Mouse (Mus musculus) forebrain, embryonic 10.5 days (tissue): ENCODE data around the gene Ndel1. TPM values are rescaled to one million over a fixed set of nuclear protein-coding genes. Genes with fewer than 3 reads are reported as not detected.

Experiments
- DNase-seq: peaks from one replicate; pipeline ENCODE4 v3.0.0-alpha.2; 2017; ENCODE audit warnings: low spot score; ENCODE audit errors: extremely low spot score
- H3K27ac ChIP-seq: fragments of 300-500 bp; sonication (generic); 2 replicates; pipeline ENCODE4 v1.5.1; 2016; ENCODE audit warnings: mild to moderate bottlenecking
- H3K27me3 ChIP-seq: fragments of 300-500 bp; sonication (generic); 2 replicates; pipeline ENCODE4 v1.6.1; 2016; ENCODE audit warnings: mild to moderate bottlenecking; ENCODE audit not compliant: poor library complexity, severe bottlenecking
- H3K36me3 ChIP-seq: fragments of 300-500 bp; sonication (generic); replicated peaks from 2 replicates; pipeline ENCODE4 v1.6.1; 2016; ENCODE audit warnings: mild to moderate bottlenecking, moderate library complexity
- H3K4me1 ChIP-seq: fragments of 300-500 bp; sonication (generic); 2 replicates; pipeline ENCODE4 v1.6.1; 2016
- H3K4me3 ChIP-seq: fragments of 300-500 bp; sonication (generic); 2 replicates; pipeline ENCODE4 v1.5.1; 2016; ENCODE audit warnings: mild to moderate bottlenecking, moderate library complexity
- H3K9me3 ChIP-seq: fragments of 300-500 bp; sonication (generic); 2 replicates; pipeline ENCODE4 v1.6.1; 2016; ENCODE audit warnings: mild to moderate bottlenecking, moderate library complexity
- WGBS: fragments of 180-500 bp; shearing (Covaris S2); methylation state at CpG from one replicate; pipeline ENCODE4 v1.1.7; 2016; 5-methylcytosine and 5-hydroxymethylcytosine counted together
- polyA plus RNA-seq: library from polyadenylated mRNA; unstranded; fragments of >200 nt; fragmentation: Nextera tagmentation; extraction: Ambion mirVana; gene quantifications from 2 replicates; pipeline ENCODE4 v1.2.1, GENCODE M21; 2016

Gene Ndel1
- polyA plus RNA-seq, 1 experiment from 2014 or later = 51.3 TPM

DNA sequence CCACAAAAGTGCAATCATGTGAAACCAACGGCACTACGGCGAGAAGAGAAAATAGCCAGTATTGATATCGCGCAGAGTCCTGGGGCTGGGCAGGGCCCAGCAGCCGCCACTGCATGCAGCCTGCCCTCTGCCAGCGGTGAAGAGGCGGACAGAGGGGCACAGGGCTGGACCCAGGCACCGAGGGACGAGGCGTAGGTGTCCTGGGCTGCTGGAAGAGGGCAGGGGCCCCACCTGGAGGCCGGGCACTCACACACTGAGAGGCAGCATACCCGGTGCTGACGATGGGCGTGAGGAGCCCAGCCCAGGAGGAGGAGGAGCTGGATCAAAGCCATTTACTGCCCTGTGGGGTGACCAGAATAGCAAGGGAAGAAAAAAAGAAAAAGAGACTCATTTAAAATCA lies 49.3 kb downstream of the Ndel1 start:
- Histone ChIP-seq H3K27ac (no peak overlapping the region), H3K4me1 (no peaks in the 10 kb centered on the region), H3K36me3 (peaks cover 84% of the 10 kb centered on the region), H3K9me3 (no peaks in the 10 kb centered on the region), H3K27me3 (no peaks in the 10 kb centered on the region), H3K4me3 (no peak overlapping the region)
- no peak for DNase-seq
- WGBS = 92% methylated on average over 15 of the region's 15 CpGs

DNA sequence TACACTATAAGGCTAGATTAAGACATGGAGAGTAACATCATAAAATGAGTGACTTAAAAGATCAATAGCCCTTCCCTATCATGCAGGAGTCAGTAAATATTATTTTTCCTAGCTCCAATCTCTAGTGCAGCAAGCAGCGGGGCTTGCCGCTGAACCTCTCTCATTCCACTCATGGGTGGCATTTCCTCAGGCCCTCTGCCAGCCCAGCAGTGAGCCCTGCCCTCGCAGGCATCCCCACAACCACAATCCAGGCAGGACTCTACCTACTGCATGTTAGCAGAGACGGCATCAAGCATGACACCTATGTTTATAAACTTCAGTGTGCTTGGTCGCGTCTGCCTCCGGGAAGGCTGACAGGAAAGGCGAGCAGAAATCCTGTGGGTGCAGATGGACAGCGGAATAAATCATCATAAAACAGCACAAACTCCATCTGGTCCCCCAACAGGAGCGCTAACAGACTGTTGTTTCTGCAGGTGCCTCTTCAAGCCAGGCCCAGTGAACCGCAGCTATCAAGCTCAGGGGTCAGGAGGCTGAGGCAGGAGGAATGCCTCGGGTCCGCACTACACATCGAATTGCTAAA lies 52.3 kb downstream of the Ndel1 start:
- H3K27me3 ChIP-seq = no peaks in the 10 kb centered on the region
- H3K4me3 ChIP-seq = no peak overlapping the region
- no peaks in the 10 kb centered on the region for H3K4me1 ChIP-seq
- no peak for DNase-seq
- no peak overlapping the region for H3K27ac ChIP-seq
- H3K9me3 ChIP-seq = no peaks in the 10 kb centered on the region
- WGBS = 92% methylated on average over 14 of the region's 14 CpGs
- peaks cover 91% of the 10 kb centered on the region for H3K36me3 ChIP-seq

- 94% methylated on average over 8 of the region's 8 CpGs for WGBS
- Histone ChIP-seq H3K36me3 (peaks cover 94% of the 10 kb centered on the region), H3K4me3 (no peak overlapping the region), H3K9me3 (no peaks in the 10 kb centered on the region), H3K4me1 (no peaks in the 10 kb centered on the region), H3K27me3 (no peaks in the 10 kb centered on the region), H3K27ac (no peak overlapping the region)
- no peak for DNase-seq
Measured at GRCm38 (mm10) chr11:68818416-68818815, 53.2 kb downstream of the Ndel1 start.

DNA sequence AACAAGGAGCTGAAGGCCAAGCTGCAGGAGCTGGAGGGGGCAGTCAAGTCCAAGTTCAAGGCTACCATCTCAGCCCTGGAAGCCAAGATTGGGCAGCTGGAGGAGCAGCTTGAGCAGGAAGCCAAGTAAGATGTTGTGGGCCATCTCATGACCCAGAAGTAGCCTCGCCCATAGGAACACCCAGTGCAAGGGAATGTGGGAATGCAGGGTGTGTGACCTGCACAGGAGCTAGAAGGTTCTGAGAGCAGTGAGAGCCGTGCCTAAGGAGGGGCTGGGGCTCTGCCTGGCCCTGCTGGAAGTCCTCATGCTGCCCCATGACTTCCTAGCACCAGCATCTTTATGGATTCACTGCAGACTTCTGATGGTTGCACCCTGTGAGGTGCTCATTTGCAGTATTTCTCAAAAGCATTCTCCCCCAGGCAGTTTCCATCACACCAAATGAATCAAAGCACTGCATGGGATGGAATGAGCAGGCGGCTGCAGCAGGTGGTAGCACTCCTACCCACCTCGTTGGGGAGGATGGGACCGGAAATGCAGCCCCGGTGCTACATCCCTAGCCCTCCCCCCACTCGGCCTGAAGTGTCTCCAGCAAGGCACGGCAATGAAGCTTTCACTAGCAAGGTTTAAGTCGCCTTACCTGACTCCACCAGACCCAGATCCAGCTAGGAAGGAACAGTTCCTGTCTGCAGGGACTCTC lies 59.6 kb downstream of the Ndel1 start:
- Histone ChIP-seq H3K27ac (no peak overlapping the region), H3K27me3 (no peaks in the 10 kb centered on the region), H3K36me3 (peaks cover 100% of the 10 kb centered on the region), H3K4me1 (no peaks in the 10 kb centered on the region), H3K4me3 (no peak overlapping the region), H3K9me3 (no peaks in the 10 kb centered on the region)
- no peak for DNase-seq
- WGBS = 89% methylated on average over 9 of the region's 9 CpGs

GRCm38 (mm10) chr11:68807787-68808186 lies 63.9 kb downstream of the Ndel1 start:
- no peak overlapping the region for H3K4me3 ChIP-seq
- DNase-seq = peak; percentile 66
- no peaks in the 10 kb centered on the region for H3K27me3 ChIP-seq
- H3K27ac ChIP-seq = no peak overlapping the region
- H3K9me3 ChIP-seq = no peaks in the 10 kb centered on the region
- H3K36me3 ChIP-seq = peaks cover 100% of the 10 kb centered on the region
- WGBS = 42% methylated on average over 6 of the region's 6 CpGs
- H3K4me1 ChIP-seq = no peaks in the 10 kb centered on the region

GRCm38 (mm10) chr11:68805148-68805547 lies 66.5 kb downstream of the Ndel1 start:
- Histone ChIP-seq H3K4me3 (no peak overlapping the region), H3K4me1 (no peaks in the 10 kb centered on the region), H3K9me3 (no peaks in the 10 kb centered on the region), H3K36me3 (peaks cover 100% of the 10 kb centered on the region), H3K27me3 (no peaks in the 10 kb centered on the region), H3K27ac (no peak overlapping the region)
- no peak for DNase-seq
- 81% methylated on average over 4 of the region's 4 CpGs for WGBS

- no peaks in the 10 kb centered on the region for H3K9me3 ChIP-seq
- no peaks in the 10 kb centered on the region for H3K4me1 ChIP-seq
- no peaks in the 10 kb centered on the region for H3K27me3 ChIP-seq
- no peak overlapping the region for H3K4me3 ChIP-seq
- no peak for DNase-seq
- H3K36me3 ChIP-seq = peaks cover 99% of the 10 kb centered on the region
- no peak overlapping the region for H3K27ac ChIP-seq
- 95% methylated on average over 10 of the region's 10 CpGs for WGBS
Measured at GRCm38 (mm10) chr11:68798258-68798657, 73.4 kb downstream of the Ndel1 start.

- Histone ChIP-seq H3K9me3 (no peaks in the 10 kb centered on the region), H3K36me3 (peaks cover 99% of the 10 kb centered on the region), H3K4me1 (no peaks in the 10 kb centered on the region), H3K27me3 (no peaks in the 10 kb centered on the region), H3K4me3 (no peak overlapping the region), H3K27ac (no peak overlapping the region)
- DNase-seq = no peak
- 89% methylated on average over 9 of the region's 9 CpGs for WGBS
Measured at GRCm38 (mm10) chr11:68791794-68792193, 79.9 kb downstream of the Ndel1 start.

DNA sequence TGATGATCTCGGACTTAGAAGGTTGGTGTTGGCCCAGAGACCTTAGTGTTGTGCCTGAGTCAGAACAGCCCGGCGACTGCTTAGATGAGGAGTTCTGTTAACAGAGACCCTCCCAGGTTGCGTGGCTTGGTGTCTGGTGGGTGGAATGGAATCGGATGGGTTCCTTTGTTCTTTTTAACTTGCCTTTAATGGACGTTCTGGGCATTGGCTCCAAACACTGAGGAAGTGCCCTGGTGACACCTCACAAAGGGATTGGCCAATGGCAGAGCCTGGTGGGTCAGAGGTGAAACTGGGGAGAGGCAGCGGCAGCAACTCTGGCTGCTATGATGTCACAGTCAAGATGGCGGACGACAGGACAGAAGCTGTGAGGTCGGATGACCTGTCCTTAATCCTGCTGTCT lies 80.9 kb downstream of the Ndel1 start:
- H3K4me1 ChIP-seq = no peaks in the 10 kb centered on the region
- no peaks in the 10 kb centered on the region for H3K9me3 ChIP-seq
- DNase-seq = no peak
- no peak overlapping the region for H3K27ac ChIP-seq
- H3K36me3 ChIP-seq = peaks cover 100% of the 10 kb centered on the region
- H3K27me3 ChIP-seq = no peaks in the 10 kb centered on the region
- H3K4me3 ChIP-seq = no peak overlapping the region
- 93% methylated on average over 10 of the region's 10 CpGs for WGBS

DNA sequence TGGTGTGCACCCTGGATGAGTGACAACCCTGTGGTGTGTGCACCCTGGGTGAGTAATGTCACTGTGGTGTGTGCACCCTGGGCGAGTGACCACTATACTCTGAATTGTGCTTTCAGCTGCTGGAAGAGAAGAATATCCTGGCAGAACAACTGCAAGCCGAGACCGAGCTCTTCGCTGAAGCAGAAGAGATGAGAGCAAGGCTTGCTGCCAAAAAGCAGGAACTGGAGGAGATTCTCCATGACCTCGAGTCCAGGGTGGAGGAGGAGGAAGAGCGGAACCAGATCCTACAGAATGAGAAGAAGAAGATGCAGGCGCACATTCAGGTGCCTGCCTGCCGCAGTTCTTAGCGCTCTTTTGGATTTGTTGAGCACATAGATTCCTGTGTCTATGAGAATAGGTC lies 84.4 kb downstream of the Ndel1 start:
- H3K27me3 ChIP-seq = no peaks in the 10 kb centered on the region
- WGBS = 91% methylated on average over 9 of the region's 9 CpGs
- H3K9me3 ChIP-seq = no peaks in the 10 kb centered on the region
- H3K4me1 ChIP-seq = no peaks in the 10 kb centered on the region
- H3K36me3 ChIP-seq = peaks cover 100% of the 10 kb centered on the region
- DNase-seq = no peak
- no peak overlapping the region for H3K27ac ChIP-seq
- no peak overlapping the region for H3K4me3 ChIP-seq

GRCm38 (mm10) chr11:68785813-68786212 lies 85.8 kb downstream of the Ndel1 start:
- no peaks in the 10 kb centered on the region for H3K4me1 ChIP-seq
- no peak overlapping the region for H3K27ac ChIP-seq
- DNase-seq = no peak
- H3K4me3 ChIP-seq = no peak overlapping the region
- no peaks in the 10 kb centered on the region for H3K27me3 ChIP-seq
- H3K36me3 ChIP-seq = peaks cover 100% of the 10 kb centered on the region
- no peaks in the 10 kb centered on the region for H3K9me3 ChIP-seq
- 86% methylated on average over 8 of the region's 8 CpGs for WGBS

DNA sequence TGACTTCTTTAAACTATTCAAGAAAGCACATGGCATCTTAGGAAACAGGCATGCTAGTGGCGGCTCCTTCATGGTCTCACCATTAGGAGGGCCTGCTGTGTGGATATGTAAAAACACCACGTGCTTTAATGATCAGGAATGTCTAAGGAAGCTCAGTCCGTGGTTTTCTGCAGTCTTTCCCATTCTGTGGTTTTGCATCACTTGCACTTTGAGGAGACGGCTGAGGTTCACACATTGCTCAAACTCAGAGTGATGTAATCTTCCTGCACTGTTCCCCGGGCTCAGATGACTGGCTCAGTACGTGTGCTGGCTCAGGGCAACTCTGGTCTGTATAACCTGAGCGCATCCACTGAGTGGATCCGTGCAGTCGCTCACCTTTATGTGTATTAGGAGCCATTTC lies 89.3 kb downstream of the Ndel1 start:
- Histone ChIP-seq H3K9me3 (no peaks in the 10 kb centered on the region), H3K27ac (no peak overlapping the region), H3K27me3 (no peaks in the 10 kb centered on the region), H3K4me1 (no peaks in the 10 kb centered on the region), H3K4me3 (no peak overlapping the region), H3K36me3 (peaks cover 100% of the 10 kb centered on the region)
- no peak for DNase-seq
- 94% methylated on average over 9 of the region's 9 CpGs for WGBS

GRCm38 (mm10) chr11:68780466-68781114 lies 91.1 kb downstream of the Ndel1 start:
- WGBS = 92% methylated on average over 14 of the region's 14 CpGs
- H3K4me1 ChIP-seq = no peaks in the 10 kb centered on the region
- no peak overlapping the region for H3K27ac ChIP-seq
- H3K27me3 ChIP-seq = no peaks in the 10 kb centered on the region
- no peaks in the 10 kb centered on the region for H3K9me3 ChIP-seq
- peaks cover 100% of the 10 kb centered on the region for H3K36me3 ChIP-seq
- DNase-seq = no peak
- no peak overlapping the region for H3K4me3 ChIP-seq
